Mouse (Mus musculus): ENCODE measurements around the gene Olfr1375. TPM values are rescaled to one million over a fixed set of nuclear protein-coding genes. Genes with fewer than 3 reads are reported as not detected.

Olfr1375 gene
- polyA plus RNA-seq, 1 experiment = not detected

GRCm38 (mm10) chr11:51085269-51085668 is 37.4 kb downstream of the Olfr1375 start:
- no peak for TF ChIP-seq POLR2A (IDR thresholded peaks at IDR 0.05; ENCODE audit: insufficient read depth, low read length)
- TF ChIP-seq EP300 (IDR thresholded peaks at IDR 0.05; ENCODE audit: insufficient read depth, low read depth, low read length) = no peak
- TF ChIP-seq CTCF (IDR thresholded peaks at IDR 0.05; ENCODE audit: low read depth, low read length) = no peak
- Histone ChIP-seq H3K9me3 (replicated peaks; ENCODE audit: control insufficient read depth, insufficient read depth, low read length, poor library complexity, severe bottlenecking) (no peaks in the 10 kb centered on the region), H3K9ac (ENCODE audit: low read depth, poor library complexity, severe bottlenecking) (no peak overlapping the region), H3K36me3 (ENCODE audit: control insufficient read depth, insufficient read depth, low read length, poor library complexity, severe bottlenecking) (no peaks in the 10 kb centered on the region), H3K4me3 (ENCODE audit: low read depth, low read length) (no peak overlapping the region), H3K4me1 (ENCODE audit: control insufficient read depth, insufficient read depth, low read length) (no peaks in the 10 kb centered on the region), H3K27ac (ENCODE audit: insufficient read depth, low read length) (no peak overlapping the region), H3K27me3 (ENCODE audit: control insufficient read depth, insufficient read depth, low read length, poor library complexity, severe bottlenecking) (no peaks in the 10 kb centered on the region)

Other genes with a start within 250 kb of the Olfr1375 start
- 13.7 and 13.8 TPM in 2 replicates for gene Zfp354c, start 220.4 kb upstream of the Olfr1375 start, polyA plus RNA-seq (2011; ENCODE audit: insufficient read depth, insufficient read length, low read depth, missing spikeins)
- gene Zfp879, start 206.6 kb upstream of the Olfr1375 start, polyA plus RNA-seq (2011; ENCODE audit: insufficient read depth, insufficient read length, low read depth, missing spikeins) = 0.45 and 0.50 TPM in 2 replicates
- gene Grm6, start 197.4 kb upstream of the Olfr1375 start, polyA plus RNA-seq (2011; ENCODE audit: insufficient read depth, insufficient read length, low read depth, missing spikeins) = 0.25 TPM in 1 of 2 replicates, not detected in the other
- 2.1 and 2.3 TPM in 2 replicates for gene Zfp454, start 160.5 kb upstream of the Olfr1375 start, polyA plus RNA-seq (2011; ENCODE audit: insufficient read depth, insufficient read length, low read depth, missing spikeins)
- 16.5 and 16.8 TPM in 2 replicates for gene Zfp2, start 131.9 kb upstream of the Olfr1375 start, polyA plus RNA-seq (2011; ENCODE audit: insufficient read depth, insufficient read length, low read depth, missing spikeins)
- gene Zfp354b, start 116.5 kb upstream of the Olfr1375 start, polyA plus RNA-seq (2011; ENCODE audit: insufficient read depth, insufficient read length, low read depth, missing spikeins) = 0.52 and 1.0 TPM in 2 replicates
- gene 4933414I15Rik, start 104.3 kb upstream of the Olfr1375 start, polyA plus RNA-seq (2011; ENCODE audit: insufficient read depth, insufficient read length, low read depth, missing spikeins) = not detected in 2 replicates
- gene Prop1, start 94.3 kb upstream of the Olfr1375 start, polyA plus RNA-seq (2011; ENCODE audit: insufficient read depth, insufficient read length, low read depth, missing spikeins) = not detected in 2 replicates
- not detected in 2 replicates for gene Olfr1378, start 81.6 kb upstream of the Olfr1375 start, polyA plus RNA-seq (2011; ENCODE audit: insufficient read depth, insufficient read length, low read depth, missing spikeins)
- not detected in 2 replicates for gene Olfr1377, start 66.1 kb upstream of the Olfr1375 start, polyA plus RNA-seq (2011; ENCODE audit: insufficient read depth, insufficient read length, low read depth, missing spikeins)
- gene Olfr51, start 44.5 kb upstream of the Olfr1375 start, polyA plus RNA-seq (2011; ENCODE audit: insufficient read depth, insufficient read length, low read depth, missing spikeins) = not detected in 2 replicates
- gene Olfr54, start 33.9 kb upstream of the Olfr1375 start, polyA plus RNA-seq (2011; ENCODE audit: insufficient read depth, insufficient read length, low read depth, missing spikeins) = 0.16 TPM in 1 of 2 replicates, not detected in the other
- gene Zfp354a, start 11.1 kb downstream of the Olfr1375 start, polyA plus RNA-seq (2011; ENCODE audit: insufficient read depth, insufficient read length, low read depth, missing spikeins) = 3.5 and 3.9 TPM in 2 replicates
- 3.2 and 4.1 TPM in 2 replicates for gene Gm12569, start 172.4 kb downstream of the Olfr1375 start, polyA plus RNA-seq (2011; ENCODE audit: insufficient read depth, insufficient read length, low read depth, missing spikeins)
- gene Clk4, start 213.6 kb downstream of the Olfr1375 start, polyA plus RNA-seq (2011; ENCODE audit: insufficient read depth, insufficient read length, low read depth, missing spikeins) = 68.9 and 72.9 TPM in 2 replicates
- not detected in 2 replicates for gene BC049762, start 214.9 kb downstream of the Olfr1375 start, polyA plus RNA-seq (2011; ENCODE audit: insufficient read depth, insufficient read length, low read depth, missing spikeins)
- 0.55 and 0.76 TPM in 2 replicates for gene Col23a1, start 241.8 kb downstream of the Olfr1375 start, polyA plus RNA-seq (2011; ENCODE audit: insufficient read depth, insufficient read length, low read depth, missing spikeins)

All from ES-Bruce4 (cell line).